Mouse (Mus musculus) testis, adult 2 months (tissue): ENCODE data around the gene Gm5624.
"Not testable (repeated sequence)": the region's sequence is repeated elsewhere in the genome, so short reads cannot be mapped to it uniquely, and the experiment has no call there.

ENCODE experiments used
- CTCF ChIP-seq: fragments of 200-500 bp; IDR thresholded peaks from 2 replicates; pipeline ENCODE4 v1.5.1; 2012; ENCODE audit warnings: low read depth, mild to moderate bottlenecking, inconsistent platforms, low read length, moderate library complexity; ENCODE audit not compliant: control insufficient read depth, insufficient read depth, insufficient replicate concordance
- POLR2A ChIP-seq: fragments of 200-500 bp; IDR thresholded peaks from 2 replicates; pipeline ENCODE4 v1.6.1; 2012; ENCODE audit warnings: low read depth, mild to moderate bottlenecking, inconsistent platforms, low read length, moderate library complexity; ENCODE audit not compliant: control insufficient read depth

GRCm38 (mm10) chr14:44517976-44518375 is 109.8 kb downstream of the Gm5624 start, which contains the start of gene Gm17093:
- not testable (repeated sequence) for TF ChIP-seq CTCF, POLR2A
